Mouse (Mus musculus) urinary bladder, postnatal 4 days (tissue): Measurements from ENCODE around the gene Gabbr2.
A peak's percentile ranks its signal among the peaks of the same experiment; 100 is the strongest.

ENCODE experiments used
- DNase-seq, 2 experiments: peaks; one replicate each; pipeline ENCODE4 v3.0.0; 2021 to 2022; ENCODE audit warnings: low spot score in 2 of 2

The Gabbr2 gene

DNA sequence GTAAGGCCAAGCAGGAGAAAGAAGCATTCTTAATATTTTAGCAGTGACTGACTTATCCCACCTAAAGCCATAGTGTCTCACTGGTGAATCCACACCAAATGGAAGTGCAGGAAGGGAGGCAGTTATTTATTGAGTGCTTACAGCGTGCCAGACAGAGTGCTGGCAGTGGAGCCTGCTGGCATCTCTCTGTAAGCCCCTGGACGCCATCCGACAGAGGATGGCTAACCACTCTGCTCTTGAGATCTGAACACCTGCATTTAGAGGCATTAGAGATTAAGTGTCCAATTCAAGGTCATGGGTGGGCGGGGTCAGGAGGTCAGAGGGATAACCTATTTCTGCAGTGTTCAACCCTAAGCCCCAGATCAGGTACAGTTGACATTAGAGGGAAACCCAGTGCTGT lies 2.8 kb downstream of the Gabbr2 start:
- no peak for DNase-seq

DNA sequence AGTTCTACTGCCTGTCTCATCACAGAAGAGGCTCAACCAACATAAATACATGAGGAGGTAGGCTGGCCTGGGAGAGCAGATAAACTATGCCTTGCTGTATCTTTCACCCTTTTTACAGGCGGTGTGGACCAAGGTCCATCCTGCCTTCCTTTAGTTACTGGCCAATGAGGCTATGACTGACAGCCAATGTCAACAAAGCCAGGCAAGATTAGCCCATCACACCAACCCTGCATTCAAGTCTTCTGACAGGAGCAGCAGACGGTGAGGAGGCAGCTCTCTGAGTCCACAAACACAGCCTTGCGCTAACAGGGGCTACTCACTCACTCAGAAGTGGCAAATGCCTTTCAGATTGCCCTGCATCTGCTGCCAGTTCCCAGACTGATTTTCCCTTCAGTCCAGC lies 3.4 kb downstream of the Gabbr2 start:
- no peak for DNase-seq

DNA sequence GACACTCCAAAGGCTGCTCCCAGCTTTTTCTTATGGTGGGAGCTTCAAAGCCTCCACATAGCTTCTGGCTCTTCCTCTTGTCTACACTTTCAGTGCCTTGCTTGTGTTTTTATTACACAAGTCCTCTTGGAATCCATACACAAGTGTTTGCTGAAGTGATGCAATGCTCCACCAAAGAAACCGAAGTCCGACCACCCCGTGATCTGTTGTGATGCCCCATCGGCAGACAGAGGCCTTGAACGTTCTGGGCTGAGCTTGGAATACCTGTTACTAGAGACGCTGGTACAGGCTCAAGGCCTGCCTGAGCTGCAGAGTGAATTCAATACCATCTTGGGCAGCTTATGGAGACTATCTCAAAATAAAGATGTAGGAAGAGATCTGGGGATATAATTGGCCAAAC lies 3.9 kb downstream of the Gabbr2 start:
- no peak for DNase-seq

DNA sequence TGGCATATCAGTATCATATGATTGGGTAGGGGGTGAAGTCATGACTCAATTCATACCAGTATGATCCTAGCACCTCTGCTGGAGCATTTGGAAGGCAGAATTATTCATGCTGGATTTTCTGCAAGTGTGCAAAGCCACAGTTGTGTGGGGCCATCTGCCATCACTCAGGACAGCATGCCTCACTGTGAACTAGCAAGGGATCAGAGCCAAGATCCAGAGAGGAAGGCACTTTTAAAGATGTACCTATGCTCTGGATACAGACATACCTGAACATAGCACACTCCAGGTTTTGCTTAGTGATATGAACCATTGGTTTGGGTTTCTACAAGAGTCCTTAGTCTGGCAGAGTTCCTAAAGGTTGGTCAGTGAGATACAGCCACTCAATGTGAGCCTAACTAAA lies 5.6 kb downstream of the Gabbr2 start:
- DNase-seq = no peak

DNA sequence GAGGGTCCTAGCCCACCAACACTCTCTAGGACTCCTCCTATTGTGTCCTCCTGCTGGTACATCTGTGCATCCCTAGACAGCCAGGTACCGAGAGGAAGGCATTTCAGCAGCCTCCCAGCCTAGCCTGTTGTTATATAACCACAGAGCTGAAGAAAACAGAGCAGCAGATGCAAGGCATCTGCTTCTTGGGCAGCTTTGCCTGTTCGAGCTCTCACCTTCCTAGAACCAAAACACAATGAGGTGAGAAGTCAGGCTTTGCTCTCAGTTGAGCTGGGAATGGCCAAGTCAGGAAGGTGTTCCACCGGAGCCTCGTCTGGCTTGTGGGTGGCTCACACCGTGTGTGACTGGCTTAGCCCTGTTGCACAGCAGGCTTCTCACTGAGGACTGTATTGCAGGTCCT lies 8.8 kb downstream of the Gabbr2 start:
- DNase-seq = no peak

DNA sequence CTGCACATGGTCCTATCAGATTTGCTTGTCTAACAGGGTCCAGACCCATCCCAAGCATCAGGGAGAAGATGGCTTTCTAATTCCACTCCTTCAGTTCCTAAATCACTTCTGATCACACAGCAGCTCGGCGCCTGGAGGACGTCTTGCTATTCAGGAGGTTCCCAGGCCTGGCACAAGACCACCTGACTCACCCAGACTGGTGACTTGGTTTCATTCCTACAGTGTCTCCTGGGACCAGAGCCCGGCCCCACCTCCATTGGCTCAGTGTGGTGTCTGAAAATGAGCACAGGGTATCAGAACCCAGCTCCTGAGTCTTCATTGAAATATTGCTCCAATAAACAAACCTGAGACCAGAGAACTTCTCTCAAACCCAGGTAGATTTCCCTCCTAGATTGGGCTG lies 9.6 kb downstream of the Gabbr2 start:
- no peak for DNase-seq

DNA sequence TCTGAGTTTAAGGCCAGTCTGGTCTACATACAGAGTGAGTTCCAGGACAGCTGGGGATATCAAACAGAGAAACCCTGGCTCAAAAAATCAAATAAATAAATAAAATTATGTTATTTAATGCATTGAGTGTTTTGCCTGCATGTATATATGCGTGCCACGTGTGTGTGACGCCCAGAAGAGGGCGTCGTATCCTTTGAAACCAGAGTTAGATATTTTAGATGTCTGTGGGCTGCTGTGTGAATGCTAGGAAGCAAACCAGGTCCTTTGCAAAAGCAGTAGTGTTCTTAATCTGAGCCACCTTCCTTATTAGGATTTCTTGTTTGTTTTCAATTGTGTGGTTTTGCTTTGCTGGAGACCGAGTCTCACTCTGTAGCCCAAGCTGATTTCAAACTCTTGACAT lies 13.3 kb downstream of the Gabbr2 start:
- no peak for DNase-seq

DNA sequence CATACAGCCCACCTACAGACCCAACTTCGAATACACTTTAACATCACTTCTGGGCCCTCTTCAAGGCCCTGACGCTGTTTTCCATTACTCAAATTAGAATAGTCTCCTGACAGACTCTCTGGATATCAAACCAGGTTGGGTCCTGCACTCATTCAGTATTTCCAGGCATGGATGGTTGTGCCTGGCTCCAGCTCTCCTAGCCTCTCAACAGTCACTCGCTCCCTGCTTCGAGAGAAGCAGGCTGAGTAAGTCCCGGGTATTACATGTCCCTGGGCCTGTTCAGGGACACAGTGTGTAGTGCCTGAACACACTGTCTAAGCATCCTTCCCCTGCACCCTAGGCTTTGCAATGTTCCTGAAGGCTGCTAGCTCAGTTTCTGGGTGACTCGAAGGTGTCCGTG lies 14.5 kb downstream of the Gabbr2 start:
- no peak for DNase-seq

DNA sequence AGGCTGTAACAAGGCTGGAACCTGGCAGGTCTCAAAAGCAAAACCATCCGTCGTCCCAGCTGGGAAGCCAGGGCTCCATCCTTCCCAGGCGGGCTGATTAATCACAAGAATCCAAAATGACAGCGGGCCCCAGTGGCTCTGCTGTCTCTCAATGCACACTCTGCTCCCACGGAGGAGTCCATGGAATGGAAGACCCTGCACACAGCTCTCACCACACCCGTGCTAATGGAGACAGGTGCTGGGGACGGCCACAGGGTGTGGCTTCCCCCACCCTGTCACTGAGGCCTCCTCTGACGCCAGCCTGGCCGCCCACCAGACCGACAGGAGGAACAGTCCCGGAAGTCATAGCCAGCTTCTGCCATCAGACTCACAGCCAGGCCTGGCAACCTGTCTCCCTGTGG lies 15.0 kb downstream of the Gabbr2 start:
- no peak for DNase-seq

DNA sequence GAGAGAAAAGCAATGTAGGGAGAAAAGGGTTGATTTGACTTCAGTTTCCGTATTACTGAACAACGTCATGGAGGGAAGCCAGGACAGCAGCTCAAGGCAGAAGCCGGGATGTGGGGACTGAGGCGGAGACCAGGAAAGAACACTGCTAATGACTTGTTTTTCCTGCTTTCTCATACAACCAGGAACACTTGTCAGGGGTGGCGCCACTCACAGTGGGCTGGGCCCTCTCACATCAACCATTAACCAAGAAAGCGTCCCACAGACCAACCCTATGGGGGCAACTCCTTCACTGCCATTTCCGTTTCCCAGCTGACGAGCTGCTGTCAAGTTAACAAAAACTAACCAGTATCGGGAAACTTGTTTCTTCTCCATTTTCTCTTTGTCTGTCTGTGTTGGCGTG lies 18.4 kb downstream of the Gabbr2 start:
- no peak for DNase-seq

DNA sequence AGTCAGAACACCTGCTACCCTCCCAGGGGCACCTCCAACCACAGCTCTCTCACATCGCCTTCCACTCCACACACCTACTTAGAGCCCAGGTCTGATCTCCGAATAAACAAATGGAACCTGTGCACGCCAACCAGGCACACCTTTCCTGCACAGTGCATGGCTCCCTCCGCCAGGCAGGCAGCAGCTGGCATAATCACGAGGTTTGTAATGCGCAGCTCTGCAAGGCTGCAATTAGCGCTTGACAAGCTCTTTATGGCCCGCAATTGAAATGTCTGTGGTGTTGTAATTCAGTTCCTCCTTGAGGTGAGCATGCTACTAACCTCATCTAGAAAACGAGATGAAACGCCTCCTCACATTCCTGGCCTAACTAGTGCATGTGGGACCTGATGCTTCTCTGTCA lies 23.7 kb downstream of the Gabbr2 start:
- DNase-seq = no peak

DNA sequence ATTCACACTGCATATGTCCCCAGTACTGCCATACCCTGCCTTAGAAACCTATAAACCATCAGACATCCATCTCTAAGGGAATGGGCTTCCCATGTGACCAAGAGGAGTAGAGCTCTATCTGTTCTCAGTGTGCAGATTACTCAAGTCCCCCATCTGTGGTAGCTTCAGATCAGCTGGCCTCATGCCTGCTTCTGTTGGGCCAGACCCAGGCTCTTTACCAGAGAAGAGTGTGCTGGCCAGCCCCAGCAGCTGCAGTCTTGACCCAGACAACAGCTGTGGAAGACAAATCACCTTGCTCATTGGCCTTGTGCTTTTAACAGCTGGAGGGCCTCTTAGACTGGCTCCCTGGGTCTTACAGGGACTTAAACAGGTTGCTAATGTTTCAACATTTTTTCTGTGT lies 25.1 kb downstream of the Gabbr2 start:
- DNase-seq = peak in 1 of 2 experiments; percentile 22

DNA sequence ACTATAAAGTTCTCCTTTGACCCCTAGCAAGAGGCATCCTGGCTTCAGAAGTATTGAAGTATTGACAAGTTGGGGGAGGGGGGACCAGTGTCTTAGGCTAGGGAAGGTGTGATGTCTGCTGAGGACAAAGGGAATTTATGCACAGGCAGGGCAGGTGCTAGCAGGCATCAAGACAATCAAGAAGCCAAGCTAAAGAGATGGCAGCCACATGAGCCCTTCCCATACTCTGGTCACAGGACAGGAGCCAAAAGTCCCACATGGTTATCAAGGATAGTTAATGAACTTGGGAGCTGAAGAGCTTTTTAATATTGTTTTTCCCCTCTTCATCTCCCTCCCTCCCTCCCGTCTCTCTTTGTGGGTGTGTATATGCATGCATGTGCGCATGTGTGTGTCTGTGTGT lies 30.3 kb downstream of the Gabbr2 start:
- DNase-seq = no peak

DNA sequence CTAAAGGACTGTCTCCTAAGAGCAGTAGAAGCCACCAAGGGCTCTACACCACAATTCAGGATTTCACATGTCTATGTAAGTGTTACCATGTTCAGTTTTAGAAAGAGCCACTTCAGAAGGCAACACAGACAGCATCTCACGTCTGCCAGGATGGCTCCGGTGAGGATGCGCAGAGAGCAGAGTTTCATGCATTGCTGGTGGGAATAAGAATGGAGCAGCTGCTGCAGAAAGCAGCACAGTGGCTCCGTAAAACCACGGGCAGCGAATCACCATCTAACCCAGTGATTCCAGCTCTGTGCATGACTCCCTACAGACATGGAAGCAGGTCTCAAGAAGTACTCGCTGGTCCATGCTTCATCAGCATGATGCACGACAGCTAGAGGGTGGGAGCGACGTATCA lies 31.5 kb downstream of the Gabbr2 start:
- DNase-seq = no peak

DNA sequence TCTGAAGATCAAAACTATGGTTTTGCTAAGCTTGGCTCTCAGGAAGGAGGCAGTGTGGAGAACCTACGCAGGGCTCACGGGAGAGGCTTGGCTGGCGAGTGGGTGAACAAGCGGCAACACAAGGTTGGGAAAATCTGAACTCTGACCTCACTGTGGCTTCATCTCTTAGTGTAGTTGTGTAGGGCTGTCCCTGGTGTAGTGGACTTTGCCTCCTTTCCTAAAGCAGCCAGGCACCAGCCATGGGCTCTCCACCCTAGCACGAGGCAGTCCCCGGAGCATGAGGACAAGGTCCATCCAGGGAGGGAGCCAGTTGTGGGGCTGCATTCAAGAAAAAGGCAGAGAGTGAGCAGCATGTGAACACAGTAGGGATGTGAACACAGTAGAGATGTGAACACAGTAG lies 31.9 kb downstream of the Gabbr2 start:
- DNase-seq = no peak

DNA sequence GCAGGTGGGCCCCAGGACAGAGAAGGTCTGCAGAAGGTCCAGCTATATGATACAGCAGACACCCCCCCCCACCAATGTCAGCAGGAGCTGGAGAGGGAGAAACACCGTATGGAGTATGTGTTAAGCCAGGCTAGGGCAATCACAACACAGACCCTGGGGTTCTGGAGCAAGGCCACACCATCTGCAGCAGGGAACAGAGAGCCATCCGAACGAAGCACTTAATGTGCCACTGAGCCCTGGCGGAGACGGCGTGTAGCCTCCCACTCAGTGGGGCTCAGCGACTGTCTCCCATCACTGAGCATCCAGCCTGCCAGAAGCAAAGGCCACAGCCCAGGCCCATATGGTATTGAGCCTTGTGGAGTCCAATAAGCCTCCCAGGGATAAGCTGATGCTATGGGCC lies 33.7 kb downstream of the Gabbr2 start:
- DNase-seq = no peak

DNA sequence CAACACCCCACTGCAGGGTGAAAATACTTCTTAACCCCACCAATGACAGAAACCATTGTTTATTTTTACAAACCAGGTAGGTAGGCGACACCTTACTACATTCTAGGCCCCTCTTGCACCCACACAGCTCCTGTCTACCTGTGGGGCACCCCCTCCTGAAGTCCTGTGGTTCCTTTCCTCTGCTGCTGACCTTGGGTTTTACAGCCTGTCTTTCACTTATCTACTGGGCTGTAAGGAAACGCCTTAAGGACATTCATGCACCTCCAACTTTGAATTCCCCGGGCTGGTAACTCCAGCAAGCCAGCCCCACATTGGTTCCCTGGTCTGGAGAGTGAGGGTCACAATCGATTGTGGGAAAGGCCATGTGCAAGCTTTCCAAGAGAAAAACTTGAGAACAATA lies 34.7 kb downstream of the Gabbr2 start:
- DNase-seq = no peak

DNA sequence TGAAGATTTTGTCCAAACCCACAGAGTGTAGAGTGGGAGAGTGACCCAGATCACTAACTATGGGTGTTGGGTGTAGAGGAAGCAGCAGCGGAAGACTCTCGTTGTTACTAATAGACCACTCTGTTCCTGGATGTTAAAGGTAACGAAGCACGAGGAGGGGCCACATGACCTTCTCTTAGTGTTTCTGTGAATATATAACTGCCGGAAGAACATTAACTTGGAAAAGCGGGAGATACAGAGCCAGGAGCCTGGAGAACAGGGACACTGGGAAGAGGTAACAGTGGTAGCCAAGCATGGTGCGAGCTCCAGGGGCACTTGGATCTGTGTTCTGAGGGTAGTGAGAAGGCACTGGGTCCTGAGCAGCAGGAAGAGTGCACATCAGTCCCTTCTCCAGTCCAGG lies 38.7 kb downstream of the Gabbr2 start:
- DNase-seq = no peak

DNA sequence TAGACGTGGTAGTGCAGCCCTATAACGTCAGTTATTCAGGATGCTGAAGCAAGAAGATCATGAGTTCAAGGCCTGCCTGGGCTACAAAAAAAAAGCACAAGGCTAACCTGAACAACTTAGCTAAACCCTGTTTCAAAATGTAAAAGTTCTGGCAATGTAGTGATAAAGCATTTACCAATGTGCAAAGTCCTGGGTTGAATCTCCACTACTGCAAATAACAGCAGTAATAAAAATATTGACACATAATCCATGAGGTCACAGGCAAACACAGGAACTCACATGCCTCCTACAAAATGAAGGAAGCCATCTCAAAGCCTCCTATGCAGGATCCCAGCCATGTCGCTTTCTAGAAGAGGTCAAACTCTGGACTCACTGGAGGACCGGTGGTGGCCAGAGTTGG lies 39.1 kb downstream of the Gabbr2 start:
- no peak for DNase-seq

DNA sequence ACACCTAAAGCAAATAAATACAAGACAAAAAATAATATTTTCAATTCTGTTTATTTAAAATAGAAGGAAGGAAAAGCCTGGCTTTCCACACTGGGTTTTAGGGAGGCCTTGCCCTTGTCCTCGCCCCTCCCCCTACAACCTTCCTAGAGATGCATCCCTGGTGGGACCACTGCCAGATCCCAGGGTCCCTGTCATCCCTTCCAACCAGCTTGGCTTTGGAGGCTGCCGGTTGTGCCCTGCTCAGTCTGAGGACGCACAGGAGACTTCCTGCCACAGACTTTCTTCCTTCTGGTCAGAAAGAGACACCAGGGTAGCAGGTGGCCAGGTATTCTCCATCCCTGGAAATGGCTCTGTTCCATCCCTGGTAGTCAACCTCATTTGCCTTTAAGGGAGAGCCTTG lies 57.4 kb downstream of the Gabbr2 start:
- no peak for DNase-seq

DNA sequence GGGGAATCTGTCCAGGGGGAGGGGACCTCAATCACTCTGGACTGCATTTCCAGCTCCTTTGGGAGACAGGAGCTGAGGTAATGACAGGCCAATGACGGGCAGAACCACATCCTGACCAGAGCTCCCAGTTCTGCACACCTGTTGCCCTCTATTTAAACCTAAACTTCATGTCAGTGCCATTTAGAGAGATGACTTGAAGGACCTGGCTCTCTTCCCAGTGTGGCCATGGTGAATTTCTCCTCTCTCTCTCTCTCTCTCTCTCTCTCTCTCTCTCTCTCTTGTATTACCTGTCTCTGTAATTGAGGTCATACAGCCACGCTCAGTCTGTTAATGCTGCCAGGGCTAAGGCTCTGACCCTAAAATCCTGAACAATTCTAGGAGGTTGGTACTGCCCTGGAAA lies 58.1 kb downstream of the Gabbr2 start:
- no peak for DNase-seq

DNA sequence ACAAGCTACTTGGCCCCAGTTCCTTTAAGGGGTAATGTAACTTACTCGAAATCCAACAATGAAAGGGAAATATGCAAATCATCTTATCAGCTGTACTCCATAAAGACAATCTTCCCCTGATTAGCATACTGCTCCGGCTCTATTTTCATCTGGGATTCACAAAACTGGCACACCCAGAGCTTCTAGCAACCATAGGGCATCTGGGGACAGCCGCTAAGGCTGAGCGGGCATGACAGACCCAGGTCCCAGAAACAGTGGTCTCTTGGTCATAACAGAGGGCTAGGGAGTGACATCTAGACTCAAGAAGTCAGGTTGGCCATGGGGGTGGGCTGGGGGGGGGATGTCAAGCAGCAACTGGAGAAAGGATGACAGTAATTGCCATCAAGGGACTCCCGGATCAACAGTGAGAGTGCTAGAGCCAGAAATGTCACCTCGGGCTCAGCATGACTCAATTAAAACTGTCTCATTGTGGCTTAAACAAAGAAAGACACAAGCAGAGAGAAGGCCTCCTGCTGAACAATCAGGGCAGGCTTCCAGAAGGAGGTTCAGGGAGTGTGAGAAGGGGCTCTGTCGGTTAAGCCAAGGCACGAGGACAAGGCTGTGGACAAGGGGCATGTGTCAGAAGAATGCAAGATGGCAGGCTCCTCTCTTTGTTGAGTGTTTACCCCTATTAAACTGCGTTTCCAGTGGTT lies 59.8 kb downstream of the Gabbr2 start:
- no peak for DNase-seq

DNA sequence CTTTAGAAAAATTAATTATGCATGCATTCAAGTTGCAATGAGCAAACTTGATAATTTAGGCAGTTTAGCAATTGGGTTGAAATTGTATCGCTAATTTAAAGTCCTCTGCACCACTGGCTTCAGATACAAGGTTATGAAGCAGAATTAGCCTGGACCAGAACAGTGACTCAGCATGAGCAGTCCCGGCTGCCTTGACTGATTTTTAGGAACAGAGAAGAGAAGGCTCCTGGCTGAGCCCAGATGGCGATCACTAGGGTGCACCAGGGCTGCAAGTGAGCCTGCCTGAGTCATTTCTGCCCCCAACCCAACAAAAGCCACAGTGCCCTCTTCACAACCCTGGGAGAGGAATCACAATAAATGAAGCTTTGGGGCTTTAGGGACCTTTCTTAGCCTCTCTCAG lies 63.6 kb downstream of the Gabbr2 start:
- no peak for DNase-seq

DNA sequence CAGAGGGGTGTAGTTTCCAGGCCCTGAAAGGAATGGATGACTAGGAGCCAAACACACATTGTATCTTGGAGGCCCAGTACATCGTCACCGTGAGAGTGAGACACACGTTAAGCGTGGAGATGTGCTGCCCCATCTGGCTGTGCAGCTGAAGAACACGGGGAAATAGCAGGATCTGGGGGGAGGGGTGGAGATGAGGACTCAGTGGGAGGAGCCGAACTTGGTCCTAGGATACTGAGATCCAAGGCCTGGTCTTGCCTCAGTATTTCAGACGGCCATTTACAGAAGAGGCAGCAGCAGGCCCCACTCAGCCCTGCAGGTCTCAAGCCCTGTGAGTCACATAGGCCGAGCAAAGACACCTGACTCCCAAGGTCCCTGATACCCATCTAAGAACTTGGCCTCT lies 72.5 kb downstream of the Gabbr2 start:
- DNase-seq = no peak

DNA sequence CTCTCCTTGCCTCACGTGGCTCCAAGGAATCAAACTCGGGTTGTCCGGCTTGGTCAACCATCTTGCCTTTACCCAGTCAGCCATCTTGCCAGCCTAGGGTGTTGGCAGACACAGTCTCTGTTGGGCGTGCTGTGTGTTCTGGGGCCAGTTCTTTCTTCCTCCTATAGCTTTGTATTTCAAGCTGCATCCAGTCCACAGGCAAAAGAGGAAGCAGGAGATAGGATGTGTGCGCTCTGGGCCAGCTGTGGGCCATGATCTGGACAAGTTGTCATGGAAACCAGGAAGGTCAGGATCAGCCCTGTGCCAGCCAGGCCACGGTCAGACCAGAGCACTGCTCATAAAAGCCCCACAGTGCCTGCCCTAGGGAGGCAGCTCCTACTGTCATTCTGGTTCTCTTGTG lies 74.9 kb downstream of the Gabbr2 start:
- no peak for DNase-seq
